Mouse (Mus musculus): ENCODE data around the gene Emilin2. TPM values are rescaled to one million over a fixed set of nuclear protein-coding genes. Genes with fewer than 3 reads are reported as not detected.

The Emilin2 gene
- polyA plus RNA-seq, 1 experiment from 2014 or later, result 0.59 TPM

DNA sequence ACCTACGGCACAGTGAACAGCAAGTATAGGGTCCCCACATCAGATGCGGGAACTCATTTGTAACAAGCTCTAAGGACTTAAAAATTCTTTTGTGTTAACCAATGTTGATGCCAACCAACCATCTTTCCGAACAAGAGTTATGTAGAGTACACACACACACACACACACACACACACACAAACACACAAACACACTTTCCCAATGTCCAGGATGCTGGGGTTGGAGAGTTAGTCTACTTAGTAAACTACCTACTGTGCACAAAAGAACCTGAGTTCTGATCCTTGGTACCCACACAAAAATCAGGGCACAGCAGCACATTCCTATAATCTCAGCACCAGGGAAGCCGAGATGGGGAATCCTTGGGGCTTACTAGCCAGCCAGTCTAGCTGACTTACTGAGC is 5.8 kb upstream of the Emilin2 start:
- ChIA-PET POLR2A (no interaction called here), CTCF (no interaction called here)
- no peak for ATAC-seq
- no peaks in the 10 kb centered on the region for H3K27me3 ChIP-seq
- TF ChIP-seq CTCF (IDR thresholded peaks at IDR 0.05), result no peak
- no peak for DNase-seq (ENCODE audit: low read depth, low spot score)
- in situ Hi-C loops (cut with MboI; ENCODE audit: low pct_unique_long_range_greater_than_20kb), result no loop called here

DNA sequence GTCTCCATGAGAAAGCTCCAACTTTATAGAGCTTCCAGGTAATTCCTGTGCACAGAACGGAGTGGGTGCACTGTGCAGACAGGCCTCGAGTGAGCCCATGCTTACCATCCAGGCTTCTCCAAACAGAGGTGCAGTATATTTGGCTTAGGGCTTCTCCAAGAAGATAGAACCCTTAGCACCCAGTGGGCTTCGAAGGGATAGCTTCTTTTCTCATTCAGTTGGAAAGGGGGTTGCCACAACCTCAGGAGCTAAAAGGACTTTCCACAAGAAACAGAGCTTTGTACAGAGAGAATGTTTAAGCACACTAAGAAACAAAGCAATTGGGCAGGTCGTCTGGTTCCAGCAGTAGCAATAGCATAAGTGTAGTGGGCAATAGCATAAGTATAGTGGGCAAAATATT is 2.5 kb upstream of the Emilin2 start:
- no peaks in the 10 kb centered on the region for H3K27me3 ChIP-seq
- ChIA-PET POLR2A (no interaction called here), CTCF (interaction anchor here (0.9 kb wide), 1 partner anchor 9 kb away, joined by 3 read pairs; no protein-coding TSS in a partner anchor)
- DNase-seq (ENCODE audit: low read depth, low spot score), result no peak
- no peak for ATAC-seq
- no peak for TF ChIP-seq CTCF (IDR thresholded peaks at IDR 0.05)
- in situ Hi-C loops (cut with MboI; ENCODE audit: low pct_unique_long_range_greater_than_20kb), result no loop called here

DNA sequence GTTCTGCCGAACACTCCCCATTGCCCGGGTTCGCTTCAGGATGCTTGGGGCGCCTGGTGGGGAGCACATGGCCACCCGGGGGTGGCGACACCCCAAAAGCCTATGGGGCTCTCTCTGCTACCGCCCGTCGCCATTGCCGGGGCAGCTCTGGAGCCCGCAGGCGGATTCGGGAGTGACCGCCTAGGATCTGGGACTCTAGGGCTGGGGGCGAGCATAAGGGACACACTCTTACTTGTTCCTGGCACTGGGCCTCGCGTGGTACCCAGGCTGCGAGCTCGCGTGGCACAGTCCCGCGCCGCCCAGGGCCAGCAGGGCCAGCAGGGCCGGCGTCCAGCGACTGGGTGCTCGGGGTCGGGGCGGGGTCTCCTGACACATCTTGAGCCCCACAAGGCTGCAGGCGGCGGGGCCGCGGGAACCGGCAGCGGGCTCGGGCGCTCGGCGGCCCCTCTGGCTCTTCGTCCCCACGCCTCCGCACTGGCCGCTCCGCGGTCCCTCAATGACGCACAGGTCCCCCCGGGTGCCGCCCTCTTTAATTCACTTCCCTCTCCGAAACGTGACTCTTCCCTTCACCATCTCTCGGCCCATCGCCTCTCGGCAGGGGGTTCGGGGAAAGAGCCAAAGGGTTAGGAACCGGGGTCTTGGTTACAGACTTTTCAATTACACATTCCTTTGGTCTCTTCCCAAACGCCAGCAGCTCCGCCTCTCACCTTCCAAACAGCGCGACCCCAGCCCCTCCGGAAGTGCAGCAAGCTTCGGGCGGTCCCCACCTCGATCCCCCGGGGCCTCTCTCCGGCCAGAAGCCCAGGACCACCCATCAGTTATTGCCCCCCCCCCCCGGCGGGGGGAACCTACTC is 1.1 kb downstream of the Emilin2 start:
- no peak for DNase-seq (ENCODE audit: low read depth, low spot score)
- POLR2A ChIA-PET, result no interaction called here
- in situ Hi-C loops (cut with MboI; ENCODE audit: low pct_unique_long_range_greater_than_20kb), result no loop called here
- no peak for TF ChIP-seq CTCF (IDR thresholded peaks at IDR 0.05)
- ATAC-seq, result no peak
- no peaks in the 10 kb centered on the region for H3K27me3 ChIP-seq
- CTCF ChIA-PET, result no interaction called here

DNA sequence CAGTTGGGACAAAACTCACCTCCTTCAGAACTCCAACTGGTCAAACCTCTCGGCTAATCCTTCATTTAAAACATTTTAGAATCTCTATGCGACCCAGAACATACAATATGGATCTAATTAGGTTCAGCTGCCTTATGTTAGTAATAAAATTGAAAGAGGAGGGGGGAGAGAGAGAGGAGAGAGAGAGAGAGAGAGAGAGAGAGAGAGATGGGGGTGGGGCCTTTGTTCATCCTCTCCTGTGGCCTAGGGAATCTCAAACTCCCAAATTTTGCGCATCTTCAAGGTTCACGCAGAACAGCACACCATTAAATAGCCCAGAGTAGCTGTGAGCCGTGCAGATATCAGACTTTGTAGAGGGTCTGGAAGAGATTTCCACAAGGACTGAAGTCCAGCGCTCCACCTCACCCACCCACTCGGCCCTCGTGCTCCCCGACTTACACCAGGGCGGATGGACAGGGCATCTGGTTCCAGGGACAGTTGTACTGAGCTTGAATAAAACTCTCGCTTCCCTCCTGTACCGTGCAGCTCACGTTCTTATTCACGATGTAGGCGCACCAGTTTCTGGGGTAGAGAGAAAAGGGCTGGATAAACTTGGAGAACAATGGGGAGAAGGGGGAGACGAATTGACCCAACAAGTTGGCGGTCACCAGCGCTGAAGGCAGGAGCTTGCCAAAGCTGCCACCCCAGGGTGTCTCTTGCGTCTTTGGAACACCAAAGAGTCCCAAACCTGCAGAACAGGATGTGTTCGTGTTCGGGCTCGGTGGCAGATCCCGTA is 1.9 kb downstream of the Emilin2 start:
- no peaks in the 10 kb centered on the region for H3K27me3 ChIP-seq
- TF ChIP-seq CTCF (IDR thresholded peaks at IDR 0.05), result no peak
- ATAC-seq, result no peak
- DNase-seq (ENCODE audit: low read depth, low spot score), result no peak
- POLR2A ChIA-PET, result no interaction called here
- in situ Hi-C loops (cut with MboI; ENCODE audit: low pct_unique_long_range_greater_than_20kb), result no loop called here
- CTCF ChIA-PET, result no interaction called here

DNA sequence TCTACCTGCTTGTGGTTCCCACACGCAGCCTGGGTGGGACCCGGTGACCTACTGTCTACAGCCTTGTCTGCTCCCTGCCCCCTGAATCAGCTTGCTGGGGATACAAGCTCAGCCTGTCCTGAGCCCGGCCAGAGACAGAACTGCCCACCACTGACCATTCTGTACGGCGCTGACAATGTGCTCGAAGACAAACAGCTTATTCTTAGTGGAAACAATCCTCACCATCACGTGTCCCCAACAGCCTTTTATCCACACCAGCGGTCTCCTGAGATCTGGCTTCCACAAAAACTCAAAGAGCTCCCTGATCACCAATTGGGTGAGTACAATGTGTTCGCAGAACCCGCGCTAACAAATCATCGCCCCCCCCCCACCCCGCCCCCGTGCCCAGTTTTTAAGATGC is 2.6 kb downstream of the Emilin2 start:
- POLR2A ChIA-PET, result no interaction called here
- no peak for ATAC-seq
- in situ Hi-C loops (cut with MboI; ENCODE audit: low pct_unique_long_range_greater_than_20kb), result no loop called here
- TF ChIP-seq CTCF (IDR thresholded peaks at IDR 0.05), result no peak
- CTCF ChIA-PET, result no interaction called here
- no peaks in the 10 kb centered on the region for H3K27me3 ChIP-seq
- DNase-seq (ENCODE audit: low read depth, low spot score), result no peak

DNA sequence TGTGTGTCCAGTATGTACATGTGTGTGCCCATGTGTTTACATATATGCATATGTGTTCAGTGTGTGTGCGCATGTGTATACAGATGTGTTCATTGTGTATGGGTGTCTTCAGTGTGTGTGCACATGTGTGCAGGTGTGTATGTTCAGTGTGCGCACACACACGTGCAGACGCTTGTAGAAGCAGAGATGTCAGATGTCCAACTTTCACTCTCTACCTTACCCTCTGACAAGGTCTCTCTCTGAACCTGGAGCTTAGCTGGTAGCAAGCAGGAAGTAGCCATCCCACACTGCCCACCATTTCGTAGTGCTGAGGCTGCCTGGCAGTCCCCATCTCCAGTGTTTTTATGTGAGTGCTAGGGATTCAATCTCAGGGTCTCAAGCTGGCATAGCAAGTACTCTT is 3.5 kb downstream of the Emilin2 start:
- ATAC-seq (no peak), DNase-seq (ENCODE audit: low read depth, low spot score) (no peak)
- TF ChIP-seq CTCF (IDR thresholded peaks at IDR 0.05), result no peak
- CTCF ChIA-PET, result no interaction called here
- no peaks in the 10 kb centered on the region for H3K27me3 ChIP-seq
- POLR2A ChIA-PET, result no interaction called here
- in situ Hi-C loops (cut with MboI; ENCODE audit: low pct_unique_long_range_greater_than_20kb), result no loop called here

DNA sequence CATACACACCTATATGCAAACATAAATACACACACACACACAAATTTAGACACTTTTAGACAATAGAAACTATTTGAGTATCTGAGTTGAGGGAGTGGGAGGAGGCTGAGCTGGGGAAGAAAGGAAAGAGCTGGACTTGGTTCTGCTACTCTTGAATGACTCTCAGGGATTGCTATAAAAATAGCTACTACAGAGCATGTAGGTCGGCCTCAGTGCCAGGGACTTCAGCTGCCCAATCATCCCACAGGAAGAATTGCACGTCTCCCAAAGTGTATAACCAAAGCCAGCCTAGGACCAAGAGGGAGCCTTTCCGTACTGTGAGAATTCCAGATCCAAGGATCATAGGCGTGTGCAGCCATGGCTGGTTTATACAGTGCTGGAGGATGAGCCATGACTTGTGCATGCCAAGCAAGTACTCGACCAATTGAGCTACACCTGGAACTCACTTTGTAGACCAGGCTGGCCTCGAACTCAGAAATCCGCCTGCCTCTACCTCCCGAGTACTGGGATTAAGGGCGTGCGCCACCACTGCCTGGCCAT is 4.5 kb downstream of the Emilin2 start:
- TF ChIP-seq CTCF (IDR thresholded peaks at IDR 0.05), result no peak
- no peaks in the 10 kb centered on the region for H3K27me3 ChIP-seq
- CTCF ChIA-PET, result interaction anchor here (0.7 to 1.5 kb wide), 2 partner anchors 24 to 83 kb away, joined by 3 read pairs; no protein-coding TSS in a partner anchor
- ATAC-seq, result no peak
- DNase-seq (ENCODE audit: low read depth, low spot score), result no peak
- in situ Hi-C loops (cut with MboI; ENCODE audit: low pct_unique_long_range_greater_than_20kb), result no loop called here
- POLR2A ChIA-PET, result no interaction called here

DNA sequence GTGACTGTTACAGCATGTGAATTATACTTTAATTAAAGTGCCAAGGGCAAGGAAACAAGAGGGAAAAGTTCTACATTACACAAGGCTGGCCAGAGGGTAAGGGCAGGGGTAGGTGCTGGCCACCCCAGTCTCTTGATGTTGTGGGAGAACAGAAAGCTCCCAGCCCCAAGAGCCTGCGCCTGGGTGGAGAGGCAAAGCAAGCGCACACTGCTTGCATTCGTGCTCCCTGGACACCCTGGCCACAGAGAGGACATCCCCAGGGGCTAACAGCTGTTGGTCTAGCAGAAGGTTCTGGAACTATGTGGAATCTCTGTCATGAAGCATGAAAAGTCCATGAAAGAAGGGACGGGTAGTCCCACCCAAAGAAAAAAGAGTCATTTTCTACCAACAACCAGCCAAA is 5.1 kb downstream of the Emilin2 start:
- TF ChIP-seq CTCF (IDR thresholded peaks at IDR 0.05), result no peak
- no peaks in the 10 kb centered on the region for H3K27me3 ChIP-seq
- ATAC-seq (no peak), DNase-seq (ENCODE audit: low read depth, low spot score) (no peak)
- CTCF ChIA-PET, result interaction anchor here (0.7 to 1.5 kb wide), 3 partner anchors 23 to 83 kb away, joined by 3 read pairs; no protein-coding TSS in a partner anchor
- in situ Hi-C loops (cut with MboI; ENCODE audit: low pct_unique_long_range_greater_than_20kb), result no loop called here
- POLR2A ChIA-PET, result no interaction called here

DNA sequence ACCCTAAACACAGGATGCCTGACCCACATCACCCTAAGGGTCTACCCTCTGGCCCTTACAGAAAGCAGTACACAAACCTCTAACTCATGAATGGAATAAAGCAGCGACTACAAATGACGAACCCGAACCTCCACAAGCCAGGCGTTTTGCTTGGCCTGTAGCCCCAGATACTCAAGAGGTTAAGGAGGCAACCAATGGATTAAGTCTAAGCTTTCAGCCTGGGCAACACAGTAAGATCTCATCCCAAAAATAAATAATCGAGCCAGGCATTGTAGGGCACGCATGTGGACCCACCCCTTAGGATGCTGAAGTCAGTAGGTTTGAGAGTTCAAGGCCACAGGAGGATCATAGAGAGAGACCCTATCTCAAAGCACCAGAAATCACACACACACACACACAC is 5.7 kb downstream of the Emilin2 start:
- ATAC-seq (no peak), DNase-seq (ENCODE audit: low read depth, low spot score) (no peak)
- no peaks in the 10 kb centered on the region for H3K27me3 ChIP-seq
- POLR2A ChIA-PET, result no interaction called here
- CTCF ChIA-PET, result interaction anchor here (1.2 to 1.5 kb wide), 2 partner anchors 23 to 42 kb away, joined by 3 read pairs; no protein-coding TSS in a partner anchor
- in situ Hi-C loops (cut with MboI; ENCODE audit: low pct_unique_long_range_greater_than_20kb), result no loop called here
- TF ChIP-seq CTCF (IDR thresholded peaks at IDR 0.05), result no peak

DNA sequence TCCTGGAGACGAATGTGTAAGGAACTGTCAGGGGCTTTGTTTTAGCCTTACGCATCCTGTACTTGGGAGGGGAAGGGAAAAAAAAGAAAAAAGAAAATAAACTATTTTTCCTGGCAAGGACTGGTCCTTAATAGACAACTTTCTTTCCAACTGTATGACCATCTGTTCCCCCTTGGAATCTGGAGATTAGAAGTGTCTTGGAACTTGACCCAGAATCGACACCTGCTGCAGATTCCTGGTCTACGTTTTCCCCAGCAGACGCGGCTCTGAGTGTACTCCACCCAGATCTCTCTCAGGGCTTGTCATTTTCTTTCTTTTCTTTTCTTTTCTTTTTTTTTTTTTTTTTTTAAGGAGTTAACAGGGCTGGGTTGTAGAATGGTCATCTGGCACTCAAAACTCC is 8.3 kb downstream of the Emilin2 start:
- POLR2A ChIA-PET, result no interaction called here

DNA sequence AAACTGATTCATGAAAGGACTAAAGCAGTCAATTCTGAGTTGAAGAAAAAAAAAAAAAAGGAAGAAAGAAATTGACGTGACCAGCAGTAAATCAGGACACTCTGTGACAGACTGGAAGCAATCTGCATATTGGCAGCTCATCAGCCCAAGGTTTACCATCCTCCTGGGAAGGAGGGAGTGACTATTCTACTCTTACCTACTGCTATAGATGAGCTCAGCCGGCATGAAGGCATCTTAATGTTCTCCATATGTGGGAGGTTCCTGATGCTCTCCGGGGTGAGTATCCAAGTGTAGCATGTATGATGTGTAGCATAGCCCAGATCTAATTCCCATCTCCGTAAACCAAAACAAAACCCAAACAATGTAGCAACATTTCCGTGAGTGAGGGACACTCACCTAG is 10.4 kb downstream of the Emilin2 start:
- no peaks in the 10 kb centered on the region for H3K27me3 ChIP-seq
- ChIA-PET POLR2A (interaction anchor here (0.6 kb wide), 1 partner anchor 329 kb away, joined by 4 read pairs; no protein-coding TSS in a partner anchor), CTCF (interaction anchor here (0.9 kb wide), 1 partner anchor 9 kb away, joined by 4 read pairs; no protein-coding TSS in a partner anchor)
- no peak for DNase-seq (ENCODE audit: low read depth, low spot score)
- in situ Hi-C loops (cut with MboI; ENCODE audit: low pct_unique_long_range_greater_than_20kb), result no loop called here
- TF ChIP-seq CTCF (IDR thresholded peaks at IDR 0.05), result no peak
- ATAC-seq, result no peak

More for the DNA sequence above, 8.3 kb downstream of the Emilin2 start:
- no peaks in the 10 kb centered on the region for H3K27me3 ChIP-seq
- in situ Hi-C loops (cut with MboI; ENCODE audit: low pct_unique_long_range_greater_than_20kb), result no loop called here
- DNase-seq (ENCODE audit: low read depth, low spot score) (no peak), ATAC-seq (no peak)
- CTCF ChIA-PET, result no interaction called here
- no peak for TF ChIP-seq CTCF (IDR thresholded peaks at IDR 0.05)
